Mouse (Mus musculus): ENCODE results near the gene Tmem9.

Gene Tmem9

GRCm38 (mm10) chr1:136007211-136008158, at the start of gene Tmem9:
Gene Tmem9 (plus strand): TSS chr1:136008150.
- DNase-seq = no peak

- no peak for DNase-seq
Observed at GRCm38 (mm10) chr1:135958483-135958882, 49.5 kb upstream of the Tmem9 start.

- no peak for DNase-seq
Observed at GRCm38 (mm10) chr1:135963177-135963576, 44.8 kb upstream of the Tmem9 start.

GRCm38 (mm10) chr1:135964561-135964960, 43.4 kb upstream of the Tmem9 start:
- DNase-seq = no peak

GRCm38 (mm10) chr1:135967739-135968138, 40.2 kb upstream of the Tmem9 start:
- DNase-seq = no peak

GRCm38 (mm10) chr1:135970486-135970885, 37.5 kb upstream of the Tmem9 start:
- peak; percentile 87 for DNase-seq

- no peak for DNase-seq
Observed at GRCm38 (mm10) chr1:135972576-135972975, 35.4 kb upstream of the Tmem9 start.

- DNase-seq = no peak
Observed at GRCm38 (mm10) chr1:135984105-135984504, 23.8 kb upstream of the Tmem9 start.

- no peak for DNase-seq
Observed at GRCm38 (mm10) chr1:135989876-135990275, 18.1 kb upstream of the Tmem9 start.

- DNase-seq = no peak
Observed at GRCm38 (mm10) chr1:135993470-135993869, 14.5 kb upstream of the Tmem9 start.

GRCm38 (mm10) chr1:135997537-135997936, 10.4 kb upstream of the Tmem9 start:
- no peak for DNase-seq

- DNase-seq = no peak
Observed at GRCm38 (mm10) chr1:135999720-136000287, 8.1 kb upstream of the Tmem9 start.

GRCm38 (mm10) chr1:136001438-136001837, 6.5 kb upstream of the Tmem9 start:
- no peak for DNase-seq

GRCm38 (mm10) chr1:136006292-136006748, 1.6 kb upstream of the Tmem9 start, which contains the start of gene Igfn1:
Gene Igfn1 (minus strand): TSS chr1:136006342.
- no peak for DNase-seq

- DNase-seq = no peak
Observed at GRCm38 (mm10) chr1:136008159-136008533, 196 bp downstream of the Tmem9 start.

- DNase-seq = no peak
Observed at GRCm38 (mm10) chr1:136010247-136010646, 2.3 kb downstream of the Tmem9 start.

- no peak for DNase-seq
Observed at GRCm38 (mm10) chr1:136013513-136013912, 5.6 kb downstream of the Tmem9 start.

- no peak for DNase-seq
Observed at GRCm38 (mm10) chr1:136014796-136015502, 7.0 kb downstream of the Tmem9 start.

- DNase-seq = peak; percentile 42
Observed at GRCm38 (mm10) chr1:136017307-136017706, 9.4 kb downstream of the Tmem9 start.

- peak; percentile 95 for DNase-seq
Observed at GRCm38 (mm10) chr1:136017907-136018313, 10.0 kb downstream of the Tmem9 start.

GRCm38 (mm10) chr1:136018390-136019189, 10.6 kb downstream of the Tmem9 start:
- DNase-seq = peak; percentile 69

GRCm38 (mm10) chr1:136030201-136030600, 22.3 kb downstream of the Tmem9 start:
- DNase-seq = no peak

Data from cerebellum, adult 9-11 months (tissue).